Mouse (Mus musculus) natural killer cell, adult 2 months (primary cell): ENCODE measurements around the gene Dpysl4.
A peak's percentile ranks its signal among the peaks of the same experiment; 100 is the strongest.

Source experiments
- DNase-seq, 2 experiments: peaks; one replicate each; pipeline ENCODE4 v3.0.0; 2022; ENCODE audit warnings: low spot score in 2 of 2

Gene Dpysl4

DNA sequence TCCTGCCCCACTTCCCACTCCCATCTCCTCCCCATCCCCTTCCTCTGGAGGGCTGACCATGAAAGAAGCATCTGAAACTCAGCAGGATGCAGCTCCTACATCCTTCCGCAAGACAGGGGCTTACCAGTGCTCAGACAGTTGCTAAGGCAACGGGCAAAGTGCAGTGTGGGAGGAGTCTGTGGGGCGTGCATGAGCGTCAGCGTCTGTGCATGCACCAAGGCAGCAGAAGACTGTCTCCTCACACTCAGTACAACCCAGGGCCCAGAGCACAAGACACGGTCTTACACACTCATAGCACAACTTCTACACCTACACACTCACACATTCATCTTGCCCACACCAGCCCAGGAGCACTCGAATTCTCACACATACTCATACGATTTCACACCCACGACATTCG lies 65.3 kb downstream of the Dpysl4 start:
- DNase-seq, result peak; percentile 71 to 82
